9 mouse cellular contexts compared by ENCODE assay signal in the genomic region with DNA sequence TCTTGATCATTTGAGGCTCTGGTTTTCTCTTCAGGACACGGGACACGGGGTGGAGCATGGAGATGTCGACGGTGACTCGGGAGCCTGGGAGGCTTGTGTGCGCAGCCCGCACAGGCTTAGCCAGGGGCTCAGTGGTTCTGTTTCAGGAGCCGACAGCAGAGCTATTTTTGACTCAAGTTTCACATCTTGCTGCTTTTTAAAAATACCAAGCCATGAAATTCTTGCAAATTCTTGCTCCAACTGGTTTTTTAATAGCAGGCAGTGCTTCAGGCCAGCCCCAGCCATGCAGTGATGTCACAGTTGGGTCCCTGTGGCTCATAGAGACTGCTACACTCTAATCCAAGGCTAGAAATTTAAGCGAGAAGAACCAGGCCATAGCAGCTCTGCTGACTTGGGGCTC. TPM values are rescaled to one million over a fixed set of nuclear protein-coding genes. Genes with fewer than 3 reads are reported as not detected.
A peak's percentile ranks its signal among the peaks of the same experiment; 100 is the strongest.
DNase-seq lines count a peak whose midpoint lies in the region; ATAC-seq and TF ChIP-seq lines count a peak whose summit lies in the region.
"Had no signal": no experiment of that assay in that cellular context is flagged by ENCODE, and none has a peak within 500 bp of the region (broad histone marks: within the 10 kb centered on the region; RNA-seq: fewer than 3 reads in every experiment).

No protein-coding gene starts in this region.

- peaks cover 11% of the 10 kb centered on the region for H3K4me1 ChIP-seq in embryonic fibroblast, embryonic 13.5 days (ENCODE audit: control insufficient read depth, insufficient read depth, low read length)
- H3K4me1 ChIP-seq in hindbrain, postnatal 0 days (ENCODE audit: insufficient read depth, low read length) = peaks cover 13% of the 10 kb centered on the region
- H3K4me1 ChIP-seq in midbrain, postnatal 0 days (ENCODE audit: insufficient read depth, low read length) = peaks cover 10% of the 10 kb centered on the region

- peak overlapping the region; percentile 76 for H3K27ac ChIP-seq in layer of hippocampus, adult 2 months
- peak overlapping the region; percentile 55 for H3K27ac ChIP-seq in embryonic fibroblast, embryonic 13.5 days (ENCODE audit: insufficient read depth, low read length)
- peak overlapping the region; percentile 56; the same call in 1 of the 2 replicates for H3K27ac ChIP-seq in hindbrain, postnatal 0 days
- H3K27ac ChIP-seq in midbrain, postnatal 0 days (ENCODE audit: low read depth, low read length) = peak overlapping the region; percentile 65

- TF ChIP-seq POLR2A in embryonic fibroblast, embryonic 13.5 days (IDR thresholded peaks at IDR 0.05; ENCODE audit: low read depth, low read length) = no peak

- no peak overlapping the region for H3K4me3 ChIP-seq in layer of hippocampus, adult 2 months
- H3K4me3 ChIP-seq in embryonic fibroblast, embryonic 13.5 days (ENCODE audit: insufficient read depth, low read length) = no peak overlapping the region
- no peak overlapping the region for H3K4me3 ChIP-seq in hindbrain, postnatal 0 days (ENCODE audit: low read length)
- H3K4me3 ChIP-seq in midbrain, postnatal 0 days (ENCODE audit: low read depth, low read length) = no peak overlapping the region

- H3K9me3 ChIP-seq in hindbrain, postnatal 0 days (ENCODE audit: low read length) = no peaks in the 10 kb centered on the region
- H3K9me3 ChIP-seq in midbrain, postnatal 0 days (ENCODE audit: low read length) = no peaks in the 10 kb centered on the region

- no peaks in the 10 kb centered on the region for H3K36me3 ChIP-seq in hindbrain, postnatal 0 days (ENCODE audit: insufficient read depth, low read length)
- no peaks in the 10 kb centered on the region for H3K36me3 ChIP-seq in midbrain, postnatal 0 days (ENCODE audit: insufficient read depth, low read length)

- no peaks in the 10 kb centered on the region for H3K27me3 ChIP-seq in hindbrain, postnatal 0 days (ENCODE audit: insufficient read depth, low read length)
- no peaks in the 10 kb centered on the region for H3K27me3 ChIP-seq in midbrain, postnatal 0 days (ENCODE audit: insufficient read depth, low read length)

- no peak overlapping the region for H3K9ac ChIP-seq in hindbrain, postnatal 0 days (replicated peaks; ENCODE audit: low read length)
- no peak overlapping the region for H3K9ac ChIP-seq in midbrain, postnatal 0 days (replicated peaks; ENCODE audit: low read length, poor library complexity, severe bottlenecking)

- ATAC-seq in hindbrain, postnatal 0 days = no peak
- ATAC-seq in midbrain, postnatal 0 days (ENCODE audit: low FRiP score) = no peak

- DNase-seq in layer of hippocampus, adult 2 months (ENCODE audit: low spot score in 2 of 2) = no peak
- DNase-seq in layer of hippocampus, adult 9-10 months (ENCODE audit: low spot score) = no peak
- no peak for DNase-seq in hindbrain, postnatal 0 days (ENCODE audit: low spot score)
- DNase-seq in midbrain, postnatal 0 days (ENCODE audit: low spot score) = no peak
- DNase-seq in cerebellum, postnatal 14 days = no peak
- no peak for DNase-seq in urinary bladder, postnatal 4 days (ENCODE audit: low spot score in 2 of 2)
- DNase-seq in testis, postnatal 10 days (ENCODE audit: low spot score) = no peak
- DNase-seq: lung, postnatal 10 days had no signal

- H3K4me2 ChIP-seq in hindbrain, postnatal 0 days (ENCODE audit: low read depth, low read length) = no peak overlapping the region
- no peak overlapping the region for H3K4me2 ChIP-seq in midbrain, postnatal 0 days (ENCODE audit: low read depth, low read length, poor library complexity, severe bottlenecking)

- TF ChIP-seq CTCF in layer of hippocampus, adult 2 months (conservative IDR thresholded peaks at IDR 0.05) = no peak
- TF ChIP-seq CTCF in embryonic fibroblast, embryonic 13.5 days (IDR thresholded peaks at IDR 0.05; ENCODE audit: borderline replicate concordance, insufficient read depth, low read length) = no peak
- no peak for TF ChIP-seq CTCF in hindbrain, postnatal 0 days (IDR thresholded peaks at IDR 0.05; ENCODE audit: low read depth)
- no peak for TF ChIP-seq CTCF in midbrain, postnatal 0 days (IDR thresholded peaks at IDR 0.05)

- 72% methylated on average over 9 of the region's 9 CpGs for WGBS in hindbrain, postnatal 0 days
- 66% methylated on average over 9 of the region's 9 CpGs for WGBS in midbrain, postnatal 0 days

RNA-seq across cellular contexts. Expression of a gene that starts 30.8 kb away (rescaled TPM):
- total RNA-seq in layer of hippocampus, adult 2 months (2021) = 10 to 100 TPM; 81.7 to 93.2 TPM
- polyA plus RNA-seq in embryonic fibroblast, embryonic 13.5 days (2011; ENCODE audit: insufficient read length, low read depth, missing spikeins) = 63.0 and 67.2 TPM in 2 replicates
- 56.0 and 66.4 TPM in 2 replicates for total RNA-seq in hindbrain, postnatal 0 days (2014; rRNA removed)
- 12.7 and 13.7 TPM in 2 replicates for polyA plus RNA-seq in hindbrain, postnatal 0 days (2015; fragmentation: Nextera tagmentation; extraction: Ambion mirVana)
- total RNA-seq in midbrain, postnatal 0 days (2014; rRNA removed) = 62.9 and 79.2 TPM in 2 replicates
- 18.4 and 19.4 TPM in 2 replicates for polyA plus RNA-seq in midbrain, postnatal 0 days (2015; fragmentation: Nextera tagmentation; extraction: Ambion mirVana)

RNA-seq across cellular contexts. Expression of a gene that starts 56.8 kb away (rescaled TPM):
- total RNA-seq in layer of hippocampus, adult 2 months (2021) = 10 to 100 TPM in 1 of 2 experiments, 1 to 10 TPM in 1; 8.6 to 14.5 TPM
- 9.4 and 12.0 TPM in 2 replicates for polyA plus RNA-seq in embryonic fibroblast, embryonic 13.5 days (2011; ENCODE audit: insufficient read length, low read depth, missing spikeins)
- 9.3 and 9.8 TPM in 2 replicates for total RNA-seq in hindbrain, postnatal 0 days (2014; rRNA removed)
- polyA plus RNA-seq in hindbrain, postnatal 0 days (2015; fragmentation: Nextera tagmentation; extraction: Ambion mirVana) = 9.2 and 10.8 TPM in 2 replicates
- 6.5 and 8.7 TPM in 2 replicates for total RNA-seq in midbrain, postnatal 0 days (2014; rRNA removed)
- 9.8 and 11.7 TPM in 2 replicates for polyA plus RNA-seq in midbrain, postnatal 0 days (2015; fragmentation: Nextera tagmentation; extraction: Ambion mirVana)
